31 mouse cellular contexts compared by ENCODE assay signal in the genomic region with DNA sequence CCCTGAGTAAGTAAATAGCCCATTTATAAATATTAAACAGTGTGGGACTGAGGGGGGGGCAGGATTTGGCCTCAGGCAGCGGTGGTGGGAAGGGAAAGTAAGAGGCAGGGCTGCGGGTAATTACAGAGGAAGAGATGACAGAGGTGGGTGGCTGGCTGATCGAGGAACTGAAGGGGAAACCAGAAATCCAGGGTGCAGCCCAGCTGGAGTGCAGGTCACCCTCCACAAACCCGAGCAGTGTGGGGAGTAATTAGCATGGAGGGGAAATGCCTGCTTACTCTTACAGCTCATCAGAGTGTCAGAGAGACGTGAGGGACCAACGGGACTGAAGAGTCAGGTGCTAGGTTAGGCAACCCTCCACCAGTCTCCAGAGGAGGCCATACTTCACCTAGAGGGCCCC.
A peak's percentile ranks its signal among the peaks of the same experiment; 100 is the strongest.
DNase-seq lines count a peak whose midpoint lies in the region.
"Had no signal": no experiment of that assay in that cellular context is flagged by ENCODE, and none has a peak within 500 bp of the region (broad histone marks: within the 10 kb centered on the region; RNA-seq: fewer than 3 reads in every experiment).

No protein-coding gene starts in this region.

- H3K4me1 ChIP-seq in heart, embryonic 10.5 days: peaks cover 29% of the 10 kb centered on the region; the same call in 1 of the 2 replicates
- peaks cover 91% of the 10 kb centered on the region for H3K4me1 ChIP-seq in limb, embryonic 10.5 days

- H3K27ac ChIP-seq in heart, embryonic 10.5 days: peak overlapping the region; percentile 52; the same call in 1 of the 2 replicates
- peak overlapping the region; percentile 73; the same call in 1 of the 2 replicates for H3K27ac ChIP-seq in limb, embryonic 10.5 days
- H3K27ac ChIP-seq: embryonic facial prominence, embryonic 13.5 days; heart, embryonic 13.5 days; hindbrain, embryonic 10.5 days; hindbrain, embryonic 15.5 days; liver, embryonic 14.5 days; macrophage; neural tube, embryonic 15.5 days had no signal

- H3K9me3 ChIP-seq in heart, embryonic 10.5 days: no peaks in the 10 kb centered on the region
- no peaks in the 10 kb centered on the region for H3K9me3 ChIP-seq in limb, embryonic 10.5 days (replicated peaks)
- H3K9me3 ChIP-seq: embryonic facial prominence, embryonic 13.5 days; G1E; heart, embryonic 13.5 days; hindbrain, embryonic 10.5 days; hindbrain, embryonic 15.5 days; neural tube, embryonic 15.5 days had no signal

- no peaks in the 10 kb centered on the region for H3K36me3 ChIP-seq in heart, embryonic 10.5 days
- H3K36me3 ChIP-seq in limb, embryonic 10.5 days: no peaks in the 10 kb centered on the region
- H3K36me3 ChIP-seq: embryonic facial prominence, embryonic 13.5 days; G1E; heart, embryonic 13.5 days; hindbrain, embryonic 10.5 days; hindbrain, embryonic 15.5 days; neural tube, embryonic 15.5 days had no signal

- DNase-seq in heart, embryonic 10.5 days (ENCODE audit: low spot score): no peak
- DNase-seq in heart, adult 8-10 months (ENCODE audit: low spot score): no peak
- peak; percentile 4 for DNase-seq in A20 (ENCODE audit: low read depth, low spot score)
- DNase-seq in brain, adult 2 months (ENCODE audit: low read depth, low spot score): peak; percentile 64
- no peak for DNase-seq in limb, embryonic 10.5 days (ENCODE audit: low spot score)
- no peak for DNase-seq in gastrocnemius, postnatal 25 days
- no peak for DNase-seq in spleen, adult 12 weeks (ENCODE audit: low spot score)
- DNase-seq: adrenal gland, adult 8-10 months; cerebellum, adult 9-10 months; cerebellum, postnatal 36 days; embryo, embryonic 11 days; gastrocnemius, postnatal 14 days; heart, adult 18-20 months; heart, postnatal 10 days; kidney, adult 11 months; liver; lung, adult 2 months; lung, postnatal 10 days; midbrain, embryonic 14.5 days; right cerebral cortex, adult 18-20 months; right cerebral cortex, postnatal 4 days; thymus, adult 2 months; thymus, postnatal 36 days had no signal

- H3K27me3 ChIP-seq in heart, embryonic 10.5 days (ENCODE audit: insufficient read depth, poor library complexity, severe bottlenecking): peaks cover 25% of the 10 kb centered on the region
- peaks cover 8% of the 10 kb centered on the region; the same call in 1 of the 2 replicates for H3K27me3 ChIP-seq in limb, embryonic 10.5 days (ENCODE audit: low read depth, poor library complexity, severe bottlenecking)
- H3K27me3 ChIP-seq: embryonic facial prominence, embryonic 13.5 days; hindbrain, embryonic 15.5 days; neural tube, embryonic 15.5 days had no signal

- 58% methylated on average over 6 of the region's 6 CpGs for WGBS in heart, embryonic 10.5 days
- WGBS in limb, embryonic 10.5 days: 33% methylated on average over 6 of the region's 6 CpGs

- no peak overlapping the region for H3K4me3 ChIP-seq in heart, embryonic 10.5 days
- no peak overlapping the region for H3K4me3 ChIP-seq in limb, embryonic 10.5 days
- H3K4me3 ChIP-seq: embryonic facial prominence, embryonic 13.5 days; heart, embryonic 13.5 days; hindbrain, embryonic 10.5 days; hindbrain, embryonic 15.5 days; neural tube, embryonic 15.5 days had no signal

Comparison
In these comparisons a context has a peak if more than half of its experiments do, and no peak if none do; other contexts are left out.
1. DNase-seq: peak in A20 (single experiment) and brain, adult 2 months (single experiment); none in heart, embryonic 10.5 days (single experiment), heart, adult 8-10 months (single experiment), limb, embryonic 10.5 days (single experiment), gastrocnemius, postnatal 25 days (single experiment) and spleen, adult 12 weeks (single experiment).